Mouse (Mus musculus) c-Kit-positive CD71-positive TER-119-positive erythroid progenitor cells, embryonic 14.5 days (primary cell): ENCODE measurements at regions not wholly inside any gene's neighbourhood (a gene's known extent, or its start where the extent isn't known, plus 50 kb on each side); places are given as distances from the start of the nearest gene placed in this dataset.

Experiments used
- DNase-seq: peaks from one replicate; pipeline ENCODE4 v3.0.0-alpha.2; 2013; ENCODE audit warnings: low spot score

- DNase-seq: no peak
Observed at GRCm38 (mm10) chr17:87202958-87203720, 62.6 kb downstream of the Mcfd2 start.

GRCm38 (mm10) chr17:87202490-87202889 is 63.2 kb downstream of the Mcfd2 start:
- DNase-seq: peak; percentile 11

- no peak for DNase-seq
Observed at GRCm38 (mm10) chr17:87200721-87201242, 65.0 kb downstream of the Mcfd2 start.

GRCm38 (mm10) chr17:87200134-87200533 is 65.6 kb downstream of the Mcfd2 start:
- DNase-seq: no peak

- DNase-seq: no peak
Observed at GRCm38 (mm10) chr17:87199134-87199533, 66.6 kb downstream of the Mcfd2 start.

- DNase-seq: no peak
Observed at GRCm38 (mm10) chr17:87197434-87197833, 68.3 kb downstream of the Mcfd2 start.

- no peak for DNase-seq
Observed at GRCm38 (mm10) chr17:87194639-87195038, 71.1 kb downstream of the Mcfd2 start.

GRCm38 (mm10) chr17:87193482-87193881 is 72.3 kb downstream of the Mcfd2 start:
- no peak for DNase-seq

- no peak for DNase-seq
Observed at GRCm38 (mm10) chr17:87189670-87190069, 76.1 kb downstream of the Mcfd2 start.
